Mouse (Mus musculus) C2C12 (cell line): ENCODE data around the gene Galnt16. TPM values are rescaled to one million over a fixed set of nuclear protein-coding genes. Genes with fewer than 3 reads are reported as not detected.
A peak's percentile ranks its signal among the peaks of the same experiment; 100 is the strongest.

Source experiments
- H3K27me3 ChIP-seq: one replicate; pipeline ENCODE4 v1.6.1; 2011; ENCODE audit not compliant: control insufficient read depth, insufficient read depth, insufficient read length
- H3K36me3 ChIP-seq: one replicate; pipeline ENCODE4 v1.6.1; 2011; ENCODE audit not compliant: control insufficient read depth, insufficient read depth
- H3K4me3 ChIP-seq: one replicate; pipeline ENCODE4 v1.5.1; 2011; ENCODE audit warnings: mild to moderate bottlenecking, control low read depth; ENCODE audit not compliant: poor library complexity, insufficient read depth, severe bottlenecking
- H3K79me2 ChIP-seq: one replicate; pipeline ENCODE4 v1.6.1; 2011; ENCODE audit not compliant: control insufficient read depth, insufficient read depth
- H3K79me3 ChIP-seq: one replicate; pipeline ENCODE4 v1.6.1; 2011; ENCODE audit warnings: low read depth, control low read depth
- H3ac ChIP-seq: one replicate; pipeline ENCODE3; 2011; ENCODE audit warnings: low read depth; ENCODE audit not compliant: control insufficient read depth, insufficient read length
- CEBPB ChIP-seq: IDR thresholded peaks from one replicate; pipeline ENCODE4 v1.6.1; 2011; ENCODE audit warnings: low read depth, mild to moderate bottlenecking, control low read depth, moderate library complexity
- CTCF ChIP-seq: IDR thresholded peaks from one replicate; pipeline ENCODE4 v1.5.1; 2011; ENCODE audit not compliant: control insufficient read depth, insufficient read depth, insufficient read length
- FOSL1 ChIP-seq: IDR thresholded peaks from one replicate; pipeline ENCODE4 v1.8.0; 2011; ENCODE audit warnings: mild to moderate bottlenecking, low read length; ENCODE audit not compliant: poor library complexity, insufficient read depth, severe bottlenecking
- MAX ChIP-seq: IDR thresholded peaks from one replicate; pipeline ENCODE4 v1.6.1; 2011; ENCODE audit warnings: mild to moderate bottlenecking, control low read depth
- MYOD1 ChIP-seq: IDR thresholded peaks from one replicate; pipeline ENCODE4 v1.6.1; 2011; ENCODE audit warnings: low read depth; ENCODE audit not compliant: control insufficient read depth, insufficient read length
- MYOG ChIP-seq: IDR thresholded peaks from one replicate; pipeline ENCODE4 v1.6.1; 2011; ENCODE audit not compliant: control insufficient read depth, insufficient read length; ENCODE audit errors: extremely low read depth
- USF1 ChIP-seq: IDR thresholded peaks from one replicate; pipeline ENCODE4 v1.6.1; 2011; ENCODE audit warnings: low read depth, mild to moderate bottlenecking, control low read depth, moderate library complexity
- polyA plus RNA-seq: library from polyadenylated mRNA; unstranded; fragments of >200 nt; fragmentation: generic; extraction: Trizol; gene quantifications from one replicate; pipeline ENCODE4 v1.2.1, GENCODE M21; 2012; ENCODE audit warnings: missing spikeins

Galnt16 gene
- polyA plus RNA-seq, 1 experiment: not detected

DNA sequence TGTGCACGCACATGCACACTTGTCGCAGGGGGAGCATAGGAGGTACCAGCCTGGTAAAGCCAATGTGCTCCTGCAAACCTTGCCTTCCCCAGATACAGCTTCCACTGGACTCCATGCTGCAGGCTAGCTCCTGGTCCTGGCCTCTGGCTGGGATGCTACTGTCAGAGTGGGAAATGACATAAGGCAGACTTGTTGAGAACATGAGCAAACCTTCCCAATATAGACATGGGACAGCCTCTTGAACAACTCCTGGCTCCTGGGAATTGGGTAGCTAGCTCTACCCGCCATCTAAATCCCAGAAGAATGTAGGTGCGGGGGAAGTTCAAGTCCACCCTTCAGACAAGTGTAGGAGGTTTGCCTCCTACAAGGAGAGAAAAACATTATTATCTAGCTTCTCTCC lies 56.2 kb downstream of the Galnt16 start:
- Histone ChIP-seq H3K4me3 (no peak overlapping the region), H3K27me3 (peaks cover 46% of the 10 kb centered on the region), H3ac (no peak overlapping the region), H3K79me3 (no peaks in the 10 kb centered on the region), H3K79me2 (no peaks in the 10 kb centered on the region), H3K36me3 (no peaks in the 10 kb centered on the region)
- TF ChIP-seq USF1 (no peak), FOSL1 (no peak), MAX (no peak), CEBPB (no peak), MYOG (no peak), CTCF (no peak)

DNA sequence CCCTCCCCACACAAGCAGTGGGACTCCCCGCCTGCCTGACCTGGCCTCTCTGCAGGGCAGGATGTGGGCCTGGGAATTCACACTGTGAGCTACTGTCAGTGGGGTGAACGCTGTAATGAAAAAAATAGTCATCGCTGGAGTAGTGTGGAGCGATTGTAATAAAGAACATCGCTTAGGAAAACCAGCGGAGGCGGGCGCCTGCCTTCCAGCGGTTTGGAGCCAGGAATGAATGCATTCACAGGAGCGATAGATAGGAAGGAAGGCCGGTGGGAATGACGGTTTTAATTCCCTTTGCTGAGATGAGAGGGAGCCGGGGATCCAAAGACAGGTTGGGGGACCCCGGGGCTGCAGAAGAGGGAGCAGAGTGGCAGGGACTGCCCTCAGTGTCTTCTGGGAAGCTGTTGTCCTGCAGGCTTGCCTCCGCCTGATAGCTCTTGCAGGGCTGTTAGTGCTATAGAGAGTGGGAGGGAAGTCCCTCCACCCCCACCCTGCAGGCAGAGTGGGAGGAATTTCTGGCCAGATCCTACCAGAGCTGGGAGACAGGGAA lies 56.8 kb downstream of the Galnt16 start:
- Histone ChIP-seq H3K27me3 (peaks cover 48% of the 10 kb centered on the region), H3K4me3 (no peak overlapping the region), H3K79me3 (no peaks in the 10 kb centered on the region), H3K79me2 (no peaks in the 10 kb centered on the region), H3ac (no peak overlapping the region), H3K36me3 (no peaks in the 10 kb centered on the region)
- no peak for TF ChIP-seq MYOD1
- TF ChIP-seq CEBPB: no peak
- no peak for TF ChIP-seq MAX
- no peak for TF ChIP-seq CTCF
- no peak for TF ChIP-seq MYOG
- TF ChIP-seq FOSL1: no peak
- no peak for TF ChIP-seq USF1

DNA sequence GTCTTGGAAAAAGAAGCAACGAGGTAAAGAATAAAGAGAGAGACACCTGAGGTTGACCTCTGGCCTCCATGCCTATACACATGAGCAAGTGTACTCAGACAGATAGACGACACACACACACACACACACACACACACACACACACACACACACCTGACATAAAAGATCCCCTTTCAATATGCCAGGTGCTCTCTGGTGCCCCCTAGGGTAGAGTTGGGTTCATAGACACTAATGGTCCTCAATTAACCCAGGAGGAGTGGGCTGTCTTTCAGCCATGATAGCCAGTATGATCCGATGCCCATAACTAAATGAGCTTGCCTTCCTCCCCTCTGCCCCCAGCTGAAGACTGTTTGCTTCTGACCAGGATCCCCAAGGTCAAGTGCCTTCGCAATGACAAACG lies 59.0 kb downstream of the Galnt16 start:
- H3ac ChIP-seq: no peak overlapping the region
- no peak for TF ChIP-seq MYOD1
- no peak for TF ChIP-seq FOSL1
- TF ChIP-seq CTCF: no peak
- no peak for TF ChIP-seq MAX
- TF ChIP-seq CEBPB: no peak
- TF ChIP-seq USF1: no peak
- no peak for TF ChIP-seq MYOG
- H3K36me3 ChIP-seq: no peaks in the 10 kb centered on the region
- no peaks in the 10 kb centered on the region for H3K79me3 ChIP-seq
- H3K4me3 ChIP-seq: no peak overlapping the region
- peaks cover 55% of the 10 kb centered on the region for H3K27me3 ChIP-seq
- no peaks in the 10 kb centered on the region for H3K79me2 ChIP-seq

DNA sequence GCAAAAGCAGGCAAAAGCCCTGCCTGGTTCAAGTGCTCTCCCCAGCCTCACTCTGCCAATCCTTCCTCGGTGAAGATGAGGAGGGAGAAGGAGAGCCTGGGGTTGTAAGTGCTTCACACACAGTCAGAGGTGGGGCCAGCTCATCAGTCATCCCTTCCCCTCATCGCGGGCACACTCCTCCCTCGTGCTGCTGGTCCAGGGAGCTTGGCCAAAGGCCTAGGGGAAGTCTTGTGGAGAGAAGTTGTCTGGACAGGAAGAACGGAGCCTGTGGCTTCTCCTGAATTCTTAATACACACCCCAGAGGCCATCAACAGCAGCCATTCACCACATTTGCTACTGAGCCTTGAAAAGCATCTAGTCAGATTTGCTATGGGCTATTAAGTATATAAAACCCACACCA lies 63.3 kb downstream of the Galnt16 start:
- Histone ChIP-seq H3K4me3 (no peak overlapping the region), H3K79me3 (no peaks in the 10 kb centered on the region)

DNA sequence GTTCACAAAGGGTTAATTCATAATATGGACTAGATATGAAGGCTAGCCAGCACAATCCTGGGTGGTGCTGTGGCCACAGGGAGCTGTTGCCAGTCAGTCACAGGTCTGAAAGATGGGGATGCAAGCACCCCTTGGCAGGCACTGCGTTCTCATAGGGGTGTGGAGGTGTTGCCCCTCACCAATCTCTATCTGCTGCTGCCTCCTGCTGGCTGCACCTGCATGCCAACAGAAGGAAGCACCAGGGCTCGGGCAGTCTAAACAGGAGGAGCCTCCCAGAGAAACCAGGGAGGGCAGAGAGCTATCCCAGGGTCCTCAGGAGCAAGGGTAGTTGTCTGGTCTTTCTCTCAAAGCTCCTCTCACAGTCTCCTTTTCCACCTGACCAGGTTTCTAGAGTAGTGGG lies 66.9 kb downstream of the Galnt16 start:
- TF ChIP-seq CTCF (peak; percentile 45), USF1 (no peak), CEBPB (no peak)
- Histone ChIP-seq H3K79me2 (no peaks in the 10 kb centered on the region), H3K36me3 (no peaks in the 10 kb centered on the region), H3K4me3 (no peak overlapping the region), H3ac (no peak overlapping the region), H3K79me3 (no peaks in the 10 kb centered on the region), H3K27me3 (peaks cover 29% of the 10 kb centered on the region)

More for the DNA sequence above, 63.3 kb downstream of the Galnt16 start:
- Histone ChIP-seq H3ac (no peak overlapping the region), H3K27me3 (peaks cover 41% of the 10 kb centered on the region), H3K79me2 (no peaks in the 10 kb centered on the region), H3K36me3 (no peaks in the 10 kb centered on the region)
- no peak for TF ChIP-seq CEBPB
- TF ChIP-seq FOSL1: no peak
- no peak for TF ChIP-seq MAX
- no peak for TF ChIP-seq CTCF
- TF ChIP-seq USF1: no peak
- no peak for TF ChIP-seq MYOG
- no peak for TF ChIP-seq MYOD1

DNA sequence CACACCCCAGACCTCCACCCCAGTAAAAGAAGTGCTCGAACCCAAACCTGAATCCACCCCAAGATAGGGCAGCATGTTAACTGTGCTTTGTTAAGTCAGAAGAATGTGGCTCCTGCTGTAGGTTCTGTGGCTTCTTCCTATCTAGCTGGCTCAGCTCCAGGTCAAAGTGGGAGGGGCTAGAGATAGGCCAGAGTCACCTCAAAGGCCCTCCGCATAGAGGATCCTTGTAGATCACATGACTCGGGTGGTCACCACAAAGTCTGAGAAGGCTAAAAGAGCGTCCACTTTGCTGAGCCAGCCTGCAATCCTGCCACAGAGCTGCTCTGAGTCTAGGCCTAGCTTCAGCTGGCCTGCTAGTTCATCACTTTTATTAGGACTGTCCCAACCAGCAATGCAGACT lies 76.1 kb downstream of the Galnt16 start:
- Histone ChIP-seq H3K27me3 (peaks cover 36% of the 10 kb centered on the region), H3ac (no peak overlapping the region), H3K4me3 (no peak overlapping the region), H3K36me3 (no peaks in the 10 kb centered on the region), H3K79me3 (no peaks in the 10 kb centered on the region), H3K79me2 (no peaks in the 10 kb centered on the region)
- TF ChIP-seq USF1: no peak
- TF ChIP-seq MAX: no peak
- TF ChIP-seq FOSL1: no peak
- no peak for TF ChIP-seq MYOG
- TF ChIP-seq CTCF: no peak
- no peak for TF ChIP-seq CEBPB
- TF ChIP-seq MYOD1: no peak
